Mouse (Mus musculus) liver, adult (tissue): Measurements from ENCODE around the gene Rbfox2.

Experiments used
- GATA4 ChIP-seq: IDR thresholded peaks from 2 replicates; pipeline ENCODE4 v1.6.1; 2014; ENCODE audit warnings: mild to moderate bottlenecking, low read length; ENCODE audit not compliant: insufficient replicate concordance

Rbfox2 gene

DNA sequence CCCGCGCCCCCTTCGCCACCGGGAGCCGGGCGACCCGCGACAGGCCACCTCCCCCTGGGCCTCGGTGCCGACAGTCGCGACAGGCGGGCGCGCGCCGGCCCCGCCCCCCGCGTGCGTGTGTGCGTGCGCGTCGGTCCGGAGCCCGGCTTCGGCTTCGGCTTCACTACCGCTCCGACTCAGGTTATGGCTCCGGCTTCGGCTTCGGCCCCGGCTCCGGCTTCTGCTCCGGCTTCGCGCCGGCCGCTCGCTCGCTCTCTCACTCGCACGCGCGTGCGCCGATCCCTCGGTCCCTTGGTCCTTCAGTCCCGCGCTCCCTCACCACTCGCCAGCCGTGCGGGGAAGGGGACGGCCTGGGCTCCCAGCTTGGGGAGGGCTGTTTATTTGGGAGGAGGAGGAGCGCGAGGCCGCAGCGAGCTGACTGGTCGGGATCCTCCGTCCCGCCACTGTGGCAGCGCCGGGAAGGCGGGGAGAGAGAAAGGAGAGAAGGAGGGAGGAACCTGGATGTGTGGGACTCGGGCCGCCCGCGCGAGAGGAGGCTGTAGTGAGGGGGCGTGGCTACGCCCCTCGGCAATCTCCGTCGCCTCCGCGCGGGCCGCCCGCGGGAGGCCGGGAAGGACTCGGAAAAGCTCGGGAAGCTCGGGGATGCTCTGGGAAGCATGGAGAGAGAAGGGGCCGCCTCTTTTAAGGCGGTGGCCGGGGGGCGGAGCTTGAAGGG is at the start of gene Rbfox2:
Gene Rbfox2 (minus strand): TSS at position 458 of the 715 bp plus-strand sequence.
- peak; percentile 11; the same call in 1 of the 2 replicates for TF ChIP-seq GATA4

DNA sequence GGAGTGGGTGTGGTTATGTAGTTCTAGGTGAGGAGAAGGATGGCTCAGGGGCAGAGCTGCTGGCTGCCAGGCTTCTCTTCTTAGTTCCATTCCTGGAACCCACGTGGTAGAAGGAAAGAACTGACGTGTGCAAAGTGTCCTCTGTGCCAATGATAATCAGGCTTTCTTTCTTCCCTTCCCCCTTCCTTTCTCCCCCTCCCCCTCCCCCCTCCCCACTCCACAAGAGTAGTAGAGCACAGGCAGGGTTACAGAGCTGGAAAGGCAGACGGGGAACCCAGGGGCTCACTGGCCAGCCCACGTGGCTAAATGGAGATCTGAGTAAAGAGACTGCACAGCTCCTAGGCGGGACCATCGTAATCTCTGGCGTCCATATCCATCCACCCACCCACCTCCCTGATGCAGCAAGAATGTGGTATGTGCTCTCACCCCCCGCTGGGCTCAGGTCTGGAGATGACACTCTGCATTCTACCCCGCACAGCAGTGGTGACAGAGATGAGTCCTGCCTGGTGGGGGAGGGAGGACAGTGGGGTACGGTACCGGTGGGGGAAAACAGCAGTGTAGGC is 49.5 kb upstream of the Rbfox2 start:
- TF ChIP-seq GATA4 = no peak

DNA sequence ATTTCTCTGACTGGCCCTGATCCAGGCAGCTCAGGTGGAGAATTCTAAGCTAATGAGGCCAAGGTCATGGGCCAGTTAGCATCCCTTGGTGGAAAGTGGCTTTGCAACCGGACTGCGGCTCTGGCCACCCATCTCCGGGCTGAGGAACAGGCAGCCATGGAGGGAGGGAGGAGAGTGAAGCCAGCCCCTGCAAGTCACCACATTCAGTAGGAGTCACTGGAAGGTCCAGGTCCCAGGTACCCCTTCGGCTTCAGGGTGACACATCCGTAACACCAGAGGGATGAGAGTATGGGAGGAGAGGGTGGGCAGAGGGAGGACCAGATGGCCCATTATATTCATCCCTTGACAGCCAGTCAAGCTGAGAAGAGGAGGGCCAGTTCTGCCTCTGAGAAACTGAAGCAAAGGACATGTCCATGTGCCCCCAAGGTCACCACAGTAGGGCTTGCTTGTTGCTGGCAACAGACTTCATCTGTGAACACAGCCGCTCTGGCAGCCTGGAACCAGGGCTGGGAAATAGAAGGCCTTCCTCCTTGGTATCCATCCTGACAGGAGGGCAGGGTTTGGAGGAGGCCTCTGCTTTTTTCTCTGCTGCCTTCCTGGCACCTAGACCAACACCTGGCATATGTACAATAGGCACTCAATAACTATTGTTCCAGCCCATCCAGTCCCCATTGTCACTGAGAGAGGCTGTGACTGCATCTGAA is 48.2 kb upstream of the Rbfox2 start:
- no peak for TF ChIP-seq GATA4

DNA sequence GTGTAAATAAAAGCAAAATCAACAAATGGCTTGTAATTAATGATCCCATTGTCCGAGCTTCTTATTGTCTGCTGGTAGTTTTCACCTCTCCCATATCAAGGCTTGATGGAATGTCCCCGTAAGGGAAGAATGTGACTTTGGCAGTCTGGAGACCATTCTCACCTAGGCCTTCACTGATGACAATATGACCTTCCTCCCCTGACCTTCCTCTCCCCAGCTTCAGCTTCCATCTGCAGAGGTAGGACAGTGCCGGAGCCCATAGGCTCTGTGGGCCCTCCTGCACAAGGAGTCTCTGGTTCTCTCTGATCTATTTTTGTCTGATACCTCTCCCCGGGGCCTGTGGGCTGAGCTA is 47.7 kb upstream of the Rbfox2 start:
- TF ChIP-seq GATA4 = no peak

DNA sequence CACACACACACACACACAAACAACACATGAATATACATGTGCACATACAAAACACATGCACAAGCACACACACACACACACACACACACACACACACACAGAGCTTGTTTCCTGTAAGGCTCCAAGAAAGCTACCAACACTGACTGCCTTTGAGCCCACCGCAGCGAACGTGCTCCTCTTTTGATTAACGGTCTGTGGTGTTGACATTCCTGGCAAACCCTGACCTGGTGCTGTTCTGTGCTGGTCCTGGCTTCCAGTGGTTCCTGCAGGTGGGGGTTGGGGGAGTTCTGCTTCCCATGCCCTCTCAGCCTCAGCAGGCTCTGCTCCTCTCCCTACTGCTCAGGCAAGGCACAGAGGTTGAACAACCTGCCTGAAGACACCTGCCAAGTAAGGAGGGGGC is 47.0 kb upstream of the Rbfox2 start:
- TF ChIP-seq GATA4 = no peak

DNA sequence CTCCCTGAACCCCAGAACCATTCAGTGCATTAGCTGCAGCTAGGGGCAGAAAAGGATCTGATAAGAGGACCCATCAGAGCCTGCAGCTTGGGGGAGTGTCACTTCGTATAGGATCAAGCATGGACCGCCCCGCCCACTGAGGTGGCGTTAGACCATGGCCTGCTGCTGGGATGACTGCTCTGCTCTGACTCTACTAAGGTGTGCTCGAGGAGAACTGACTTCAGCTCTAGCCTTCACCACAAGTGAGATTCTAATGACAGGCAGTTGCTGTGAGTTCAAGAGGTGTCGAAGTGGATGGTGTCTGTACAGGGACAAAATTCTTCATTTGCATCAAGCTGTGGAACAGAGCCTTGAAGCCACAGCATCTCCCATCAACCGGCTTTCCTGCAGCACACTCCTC is 46.1 kb upstream of the Rbfox2 start:
- no peak for TF ChIP-seq GATA4

DNA sequence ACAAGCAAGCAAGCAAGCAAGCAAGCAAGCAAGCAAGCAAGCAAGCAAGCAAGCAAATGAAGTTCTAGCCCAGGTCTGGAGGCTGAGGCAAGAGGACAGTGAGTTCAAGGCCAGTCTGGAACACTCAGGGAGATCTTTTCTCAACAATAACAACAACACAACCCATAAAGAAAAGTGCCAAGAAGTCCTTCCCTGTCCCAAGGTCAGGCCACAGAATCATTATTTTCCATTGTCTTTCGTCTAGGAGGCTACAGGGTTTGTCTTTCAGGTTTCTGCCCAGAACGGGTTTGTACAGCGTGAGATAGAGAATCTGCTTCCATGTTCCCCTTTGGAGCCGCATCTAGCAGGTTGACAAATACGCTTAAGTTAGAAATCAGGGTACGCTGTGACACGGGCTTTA is 43.3 kb upstream of the Rbfox2 start:
- TF ChIP-seq GATA4 = no peak

DNA sequence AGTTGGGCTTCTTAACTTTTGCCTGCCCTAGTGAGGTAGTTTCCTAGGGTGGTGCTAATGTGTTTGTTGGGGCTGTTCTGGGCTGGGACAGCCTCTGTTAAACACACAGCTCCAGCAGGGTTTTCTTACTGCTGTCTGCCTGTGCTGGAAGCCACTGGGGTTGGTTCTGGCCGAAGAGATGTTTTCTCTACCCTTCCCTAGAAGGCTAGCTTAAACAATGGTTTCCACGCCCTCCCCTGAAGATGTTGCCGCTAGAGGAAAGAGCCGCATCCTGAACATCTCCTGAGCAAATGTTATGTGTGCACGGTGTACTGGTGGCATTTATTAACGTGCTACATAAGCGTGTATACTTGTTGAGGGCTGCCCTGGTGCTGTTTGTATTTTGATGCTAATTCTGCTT is 41.3 kb upstream of the Rbfox2 start:
- no peak for TF ChIP-seq GATA4

DNA sequence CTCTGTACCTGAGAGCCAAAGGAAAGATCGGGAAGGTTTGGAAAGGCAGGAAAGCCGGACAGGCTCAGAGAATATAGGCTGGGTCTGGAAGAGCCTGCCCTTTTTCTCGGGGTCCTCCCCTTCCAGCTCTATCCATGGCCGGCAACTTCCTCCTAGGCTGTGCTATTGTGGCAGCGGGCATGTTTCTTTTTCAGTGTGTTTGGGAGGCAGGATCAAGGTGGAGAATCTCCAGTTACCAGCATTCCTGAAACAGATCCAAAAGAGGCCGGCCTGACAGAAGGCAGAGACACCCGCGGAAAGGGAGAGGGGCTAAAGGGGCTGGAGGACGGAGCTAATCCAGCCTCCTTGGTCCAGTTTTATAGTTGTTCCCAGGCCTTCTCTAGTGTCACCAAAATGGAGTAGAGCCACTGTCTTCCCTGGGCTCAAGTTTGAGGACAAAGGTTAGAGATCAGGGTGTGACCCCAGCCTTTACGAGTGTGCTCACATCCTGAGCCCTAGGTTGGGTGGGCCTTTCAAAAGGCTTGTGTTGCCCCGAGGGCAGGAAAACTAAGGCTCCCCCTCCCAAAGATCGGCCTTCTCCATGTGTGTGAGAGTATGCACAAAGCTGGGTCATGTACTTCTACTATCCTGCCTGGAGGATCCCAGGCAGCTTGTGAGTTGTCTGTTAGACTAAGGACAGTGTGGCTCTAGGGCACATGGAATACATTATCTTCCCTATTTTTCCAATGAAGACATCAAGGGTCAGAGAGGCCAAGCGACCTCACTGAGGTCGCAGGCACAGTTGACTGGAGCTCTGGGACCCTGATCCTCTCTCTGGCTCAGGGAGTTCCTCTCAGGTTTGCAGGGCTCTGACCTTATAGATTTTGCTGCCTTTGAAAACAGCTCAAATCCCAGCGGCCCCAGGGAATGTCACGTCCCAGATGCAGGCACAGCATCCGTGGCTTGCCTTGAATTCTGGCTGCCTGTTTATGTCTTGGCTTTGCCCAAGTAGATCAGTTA is 37.6 kb upstream of the Rbfox2 start:
- TF ChIP-seq GATA4 = no peak

DNA sequence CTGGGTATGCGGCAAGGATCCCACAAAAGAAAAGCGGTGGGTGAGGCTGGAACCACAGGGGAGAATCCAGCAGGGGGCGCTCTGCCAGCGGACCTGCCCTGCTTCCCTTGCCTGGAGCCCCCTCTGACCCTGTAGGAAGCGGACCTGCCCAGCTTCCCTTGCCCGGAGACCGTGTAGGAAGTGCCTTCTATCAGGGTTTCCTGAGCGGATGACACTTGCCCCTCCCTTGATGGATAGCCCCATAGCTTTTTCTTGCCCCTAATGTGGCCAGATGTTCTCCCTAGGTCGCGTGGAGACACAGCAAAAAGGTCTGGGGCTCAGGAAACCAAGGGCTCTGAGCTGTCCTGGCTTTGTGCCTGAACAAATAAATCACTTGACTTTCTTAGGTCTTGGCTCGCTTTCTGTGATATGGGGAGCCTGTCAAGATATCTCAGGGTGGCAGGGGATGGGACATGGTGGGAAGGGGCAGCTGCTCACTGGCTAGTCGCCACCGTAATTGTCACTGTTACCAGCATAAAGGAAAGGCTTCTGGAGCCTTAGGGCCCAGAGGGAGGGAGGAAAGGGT is 36.8 kb upstream of the Rbfox2 start:
- TF ChIP-seq GATA4 = peak; percentile 77; the same call in 1 of the 2 replicates

DNA sequence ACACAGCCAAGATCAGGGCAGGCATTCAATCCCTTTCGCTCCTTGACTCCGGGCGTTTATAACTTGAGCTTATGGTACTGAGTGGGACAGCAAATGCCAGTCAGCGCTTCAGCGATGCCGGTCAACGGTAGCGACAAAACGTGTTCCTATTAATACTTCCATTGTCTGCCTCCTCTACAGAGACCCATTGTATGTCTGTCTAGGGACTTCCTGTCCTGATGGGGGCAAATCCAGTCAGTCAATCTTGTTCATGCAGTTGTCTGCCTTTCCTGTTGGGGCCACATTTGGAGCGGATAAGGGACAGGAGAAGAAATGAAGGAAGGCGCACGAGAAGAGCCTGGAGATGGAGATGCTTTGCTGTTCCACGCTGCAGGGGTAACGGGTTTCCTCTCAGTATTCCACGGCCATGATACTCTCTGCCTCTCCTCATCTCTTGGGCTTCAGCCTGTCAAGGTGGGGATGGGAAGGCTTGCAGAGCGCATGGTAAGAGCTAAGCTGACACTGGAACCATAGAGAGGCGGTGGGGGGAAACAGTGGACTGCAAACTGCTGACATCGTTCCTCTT is 36.2 kb upstream of the Rbfox2 start:
- peak; percentile 59; the same call in 1 of the 2 replicates for TF ChIP-seq GATA4

DNA sequence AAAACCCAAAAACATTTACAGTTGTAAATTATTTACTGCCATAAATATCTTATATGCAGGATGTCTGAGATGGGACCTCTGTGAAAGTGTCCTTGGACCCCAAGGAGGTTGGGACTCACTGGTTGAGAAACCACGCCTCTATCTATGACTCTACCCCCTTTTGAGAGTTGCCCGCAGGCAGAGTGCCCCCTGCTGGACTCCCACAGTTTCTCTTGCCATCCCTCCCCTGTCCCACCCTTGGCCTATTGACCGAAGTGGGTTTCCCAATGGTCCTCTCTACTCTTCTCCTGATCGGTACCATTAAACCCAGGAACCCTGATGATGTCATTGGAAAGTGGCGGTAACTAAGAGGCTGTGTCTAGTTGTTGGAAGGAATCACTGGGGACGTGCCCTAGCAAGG is 35.2 kb upstream of the Rbfox2 start:
- no peak for TF ChIP-seq GATA4

DNA sequence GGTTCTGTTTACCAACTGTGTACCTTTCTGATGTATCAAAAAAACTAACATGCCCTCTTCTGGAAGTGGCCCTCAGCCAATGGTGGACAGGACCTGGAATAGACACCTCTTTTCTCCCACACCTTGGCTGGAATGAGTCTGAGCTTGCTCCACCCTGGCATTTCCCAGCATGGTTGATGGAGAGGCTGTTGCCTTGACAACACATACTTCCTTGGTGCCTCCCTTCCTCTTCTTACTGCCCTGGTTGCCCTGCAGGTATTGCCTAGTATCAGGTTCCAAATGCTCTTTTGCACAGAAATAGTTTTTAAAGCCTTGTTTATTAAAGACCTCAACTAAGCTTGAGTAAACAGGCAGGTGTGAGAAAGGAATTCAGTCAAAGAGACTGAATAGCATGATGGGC is 33.8 kb upstream of the Rbfox2 start:
- TF ChIP-seq GATA4 = no peak

DNA sequence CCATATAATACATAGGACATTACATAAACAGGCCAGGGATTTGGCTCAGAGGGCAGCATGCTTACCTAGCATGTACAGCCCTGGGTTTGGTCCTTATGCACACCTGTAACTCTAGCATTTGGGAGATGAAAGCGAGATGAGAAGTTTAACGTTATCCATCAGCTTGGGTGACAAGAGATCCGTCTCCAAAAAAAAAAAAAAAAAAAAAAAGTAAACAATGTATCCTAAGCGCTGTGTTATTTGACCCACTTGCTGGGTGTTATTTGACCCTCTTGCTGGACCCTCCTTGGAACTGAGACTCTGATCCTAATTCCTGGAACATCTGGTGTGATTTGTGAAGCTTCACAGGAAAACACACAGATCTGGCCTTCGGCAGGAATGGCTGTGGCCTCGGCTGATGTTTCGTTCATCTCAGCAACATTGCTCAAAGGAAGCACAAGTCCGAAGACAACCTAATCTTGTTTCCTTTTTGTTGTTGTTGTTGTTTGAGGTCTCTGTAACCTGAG is 32.2 kb upstream of the Rbfox2 start:
- TF ChIP-seq GATA4 = no peak
